Mouse (Mus musculus) left cerebral cortex, postnatal 36 days (tissue): ENCODE results near the gene Cacna1d. TPM values are rescaled to one million over a fixed set of nuclear protein-coding genes. Genes with fewer than 3 reads are reported as not detected.

ENCODE experiments used
- DNase-seq, 2 experiments: peaks; one replicate each; pipeline ENCODE4 v3.0.0; 2021 to 2022; ENCODE audit warnings: low spot score in 2 of 2, mixed read lengths in 1 of 2
- intact Hi-C: fragments of 180-260 bp; cut with DNase I; formaldehyde crosslinking; loops from one replicate; pipeline ENCODE4 v1.15.1; 2025
- total RNA-seq, 2 experiments: library from RNA; stranded (reverse); gene quantifications; 2 replicates each; pipeline ENCODE4 v1.2.3; 2021

Cacna1d gene
- total RNA-seq, 2 experiments from 2014 or later = 42.7 to 62.0 TPM

DNA sequence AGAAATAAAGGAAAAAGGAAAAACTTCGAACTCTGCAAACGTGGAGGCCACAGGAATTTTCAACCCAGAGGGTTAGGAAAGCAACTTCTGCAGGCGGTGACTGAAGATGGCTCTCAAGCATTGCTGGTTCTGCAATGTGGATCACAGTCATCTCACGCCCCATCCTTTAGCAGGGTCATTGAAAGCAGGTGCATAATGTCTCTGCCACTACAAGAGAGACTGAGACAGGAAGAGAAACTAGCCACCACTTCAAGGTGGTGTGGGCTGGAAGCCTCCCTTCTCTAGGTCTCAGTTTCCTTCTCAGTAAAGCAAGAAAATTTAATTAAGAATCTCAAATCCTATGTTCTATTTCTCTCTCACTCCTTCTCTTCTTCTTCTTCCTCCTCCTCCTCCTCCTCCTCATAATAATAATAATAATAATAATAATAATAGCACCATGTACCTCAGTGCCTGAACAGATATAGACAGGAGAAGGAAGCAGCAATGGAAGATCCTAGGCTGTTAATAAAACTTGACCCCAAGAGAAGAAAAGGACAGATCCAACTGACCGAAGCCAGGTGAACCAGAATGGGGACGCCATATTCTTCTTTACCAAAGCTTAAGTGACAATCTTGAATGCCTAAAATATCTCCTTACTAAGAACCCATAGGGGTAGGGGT, 305.5 kb downstream of the Cacna1d start:
- intact Hi-C loops = no loop called here
- no peak for DNase-seq

DNA sequence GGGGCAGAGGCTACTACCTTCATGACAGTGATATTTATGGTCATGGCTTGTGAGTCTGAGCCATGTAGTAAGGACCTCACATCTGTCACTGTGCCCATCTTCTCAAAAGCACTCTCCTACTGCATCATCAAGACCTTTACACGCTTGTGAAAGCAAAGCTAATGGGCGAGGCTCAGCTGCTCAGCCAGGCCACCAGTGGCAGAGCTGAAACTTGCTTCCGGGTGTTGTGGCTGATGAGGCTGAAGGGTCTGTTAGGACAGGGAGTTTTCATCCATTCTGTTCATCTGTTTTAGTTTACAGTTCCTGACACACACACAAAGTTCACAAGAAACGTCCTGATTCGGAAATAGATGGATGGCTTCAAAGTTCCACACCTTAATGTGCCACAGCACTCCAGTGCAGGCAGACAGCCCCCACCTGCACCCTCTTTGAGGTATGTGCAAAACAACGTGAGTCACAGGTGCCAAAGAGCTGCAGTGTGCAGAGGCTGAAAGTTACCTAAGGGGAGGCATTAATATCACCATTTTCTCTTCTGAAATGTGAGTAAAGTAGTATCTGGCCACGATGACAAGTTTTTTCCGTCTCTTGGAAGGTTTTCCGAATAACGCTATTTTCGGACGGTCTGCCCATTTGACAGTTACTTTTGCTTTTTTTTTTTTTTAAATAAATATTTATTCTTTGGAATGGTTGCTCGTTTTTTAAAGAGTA, 306.7 kb downstream of the Cacna1d start:
- no peak for DNase-seq

DNA sequence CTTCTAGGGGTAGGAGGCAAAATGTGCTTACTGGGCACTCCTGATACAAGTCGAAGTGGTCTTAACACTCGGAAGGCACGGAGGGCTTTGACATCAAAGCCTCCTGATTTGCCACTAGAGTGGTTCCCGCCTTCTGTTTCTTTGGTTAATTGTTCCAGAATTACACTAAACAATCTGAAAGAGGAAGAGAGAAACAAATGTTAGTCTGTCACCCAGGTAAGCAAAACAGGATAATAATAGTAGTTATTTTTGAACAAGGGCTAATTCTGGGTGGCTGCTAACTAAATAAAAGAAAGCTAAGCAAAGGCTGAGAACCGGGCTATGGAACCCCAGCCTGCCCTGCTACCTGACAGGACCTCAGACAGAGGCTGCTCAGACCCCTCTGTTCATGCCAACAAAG, 307.2 kb downstream of the Cacna1d start:
- intact Hi-C loops = no loop called here
- no peak for DNase-seq

More for the DNA sequence above, 306.7 kb downstream of the Cacna1d start:
- intact Hi-C loops = no loop called here

DNA sequence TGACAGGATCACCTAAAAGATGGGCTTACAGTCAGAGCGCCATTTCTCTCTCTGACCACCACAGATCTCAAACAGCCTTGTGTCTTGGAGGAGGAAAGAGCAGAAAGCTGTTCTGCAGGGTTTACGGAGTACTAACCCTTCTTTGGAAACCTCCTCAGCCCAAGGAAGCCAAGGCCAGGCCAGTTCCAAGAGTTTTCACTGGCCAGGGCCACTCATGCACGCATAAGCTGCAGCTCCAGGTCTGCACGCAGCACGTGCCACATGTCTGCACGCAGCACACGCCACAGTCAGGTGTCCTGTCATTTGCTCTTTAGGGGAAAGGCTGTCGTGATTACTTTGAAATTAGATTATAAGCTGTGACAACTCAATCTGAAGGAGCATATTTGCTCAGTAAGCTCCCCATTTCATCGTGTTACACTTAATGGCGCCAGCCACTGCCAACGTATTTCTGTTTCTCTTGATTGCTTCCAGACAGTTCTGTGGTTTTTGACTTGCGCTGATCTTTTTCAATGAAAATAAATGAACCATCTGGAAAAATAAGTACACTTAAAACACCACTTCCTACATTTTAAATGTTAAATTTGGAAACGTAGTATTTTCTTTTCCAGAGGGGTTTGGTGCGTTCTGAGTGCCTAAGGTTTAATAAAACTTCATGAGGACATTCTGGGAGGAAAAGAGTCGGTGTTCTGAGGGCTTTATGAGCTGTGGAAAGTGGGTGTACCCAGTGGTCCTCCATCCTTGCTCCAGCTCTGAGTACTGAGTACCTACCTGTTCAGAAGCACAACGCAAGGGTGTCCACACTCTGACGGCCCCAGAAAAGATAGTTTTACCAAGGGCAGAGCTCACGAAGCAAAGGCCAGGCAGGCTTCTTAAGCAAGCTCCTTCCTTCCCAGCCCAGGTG, 308.4 kb downstream of the Cacna1d start:
- intact Hi-C loops = no loop called here
- DNase-seq = no peak

DNA sequence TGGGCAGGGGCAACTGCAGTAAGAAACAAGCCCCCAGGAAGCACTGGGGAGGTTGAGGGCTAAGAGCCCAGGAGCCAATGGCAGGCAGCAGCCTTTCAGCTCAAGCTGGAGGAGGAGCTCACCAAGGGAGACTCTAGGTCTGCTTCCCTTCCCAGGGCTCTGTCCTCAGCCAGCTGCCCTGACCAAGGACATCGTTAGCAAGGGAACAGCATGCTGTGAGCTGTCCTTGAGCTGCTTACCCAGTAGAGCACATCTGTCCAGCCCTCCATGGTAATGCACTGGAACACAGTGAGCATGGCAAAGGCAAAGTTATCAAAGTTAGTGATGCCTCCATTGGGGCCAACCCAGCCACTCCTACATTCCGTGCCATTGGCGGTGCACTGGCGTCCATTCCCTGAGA, 312.9 kb downstream of the Cacna1d start:
- DNase-seq = no peak
- intact Hi-C loops = no loop called here

DNA sequence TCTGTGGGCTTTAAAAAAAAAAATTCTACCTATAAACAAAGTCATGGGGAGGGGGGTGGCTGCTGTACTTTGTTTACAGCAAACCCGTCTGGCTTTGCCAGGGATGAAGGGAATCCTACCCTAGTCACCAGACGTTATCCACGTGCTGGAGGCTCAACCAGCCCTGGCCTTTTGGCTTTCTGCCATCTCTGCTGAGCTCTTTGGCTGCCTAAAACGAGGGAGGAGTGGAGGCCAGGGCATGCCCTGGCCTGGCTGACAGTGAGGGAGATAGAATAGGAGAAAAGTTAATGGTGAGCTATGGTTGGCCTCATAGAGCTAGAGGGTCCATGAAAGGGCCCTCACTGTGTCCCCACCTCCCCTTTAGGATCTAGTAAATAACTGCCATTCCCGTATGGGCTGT, 313.4 kb downstream of the Cacna1d start:
- intact Hi-C loops = no loop called here

DNA sequence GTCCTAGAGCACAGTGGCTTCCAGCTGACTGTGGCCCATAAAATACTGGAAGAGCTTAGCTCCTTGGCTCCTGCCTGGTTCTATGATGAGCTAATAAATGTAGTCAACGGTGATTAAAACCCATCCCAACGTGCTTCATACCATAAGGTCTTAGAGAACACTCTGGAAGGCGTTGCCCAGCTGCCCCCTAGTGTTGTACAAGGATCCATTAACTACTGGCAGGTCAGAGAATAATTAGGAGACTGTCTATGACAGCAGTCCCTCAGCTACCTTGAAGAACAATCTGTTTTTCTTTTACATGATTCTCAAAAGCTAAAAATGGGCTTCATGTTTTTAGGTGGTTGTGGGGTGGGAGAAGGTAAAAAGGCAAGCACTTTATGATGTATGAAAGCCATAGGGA, 315.9 kb downstream of the Cacna1d start:
- no peak for DNase-seq
- intact Hi-C loops = no loop called here

More for the DNA sequence above, 313.4 kb downstream of the Cacna1d start:
- no peak for DNase-seq

DNA sequence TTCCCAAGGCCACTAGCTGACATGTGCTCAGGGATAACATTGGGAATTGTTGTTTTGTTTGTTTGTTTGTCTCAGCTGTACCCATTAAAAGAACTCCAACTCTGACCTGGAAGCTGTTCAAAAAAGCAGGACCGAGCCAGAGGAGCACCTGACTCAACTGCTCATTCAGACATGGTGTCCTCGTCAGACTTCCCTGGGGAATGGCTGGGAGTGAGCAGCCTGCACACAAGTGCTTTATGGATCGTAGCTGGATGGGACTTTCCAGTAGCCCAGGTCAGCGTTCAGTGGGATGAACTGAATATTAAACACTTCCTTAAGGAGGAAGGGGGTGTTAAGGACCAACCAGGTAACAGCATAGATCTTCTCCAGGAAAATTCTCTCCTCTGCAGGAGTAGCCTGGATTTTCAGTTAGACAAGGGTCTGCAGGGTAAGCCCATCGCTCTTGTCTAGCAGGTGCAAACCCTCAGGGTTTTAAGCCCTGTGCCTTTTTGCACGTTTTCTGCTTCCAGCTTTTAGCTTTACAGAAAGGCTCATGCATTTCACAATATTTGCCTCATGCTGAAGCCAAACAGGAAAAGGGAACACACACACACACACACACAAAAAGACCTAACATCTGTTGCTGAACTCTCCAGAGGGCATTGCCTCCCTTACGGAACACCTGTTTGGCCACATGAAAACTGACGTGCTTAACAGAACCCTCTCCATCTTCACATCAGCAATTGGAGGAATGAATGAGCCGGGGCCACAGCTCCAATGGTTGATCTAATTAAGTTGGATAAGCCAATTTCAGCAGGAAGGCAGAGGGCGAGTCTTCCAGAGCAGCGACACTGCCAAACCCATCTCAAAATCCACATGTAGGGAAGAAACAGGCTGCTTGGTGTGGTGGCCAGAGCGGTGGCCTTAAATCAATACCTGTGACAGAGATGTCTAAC, 318.2 kb downstream of the Cacna1d start:
- no peak for DNase-seq
- intact Hi-C loops = no loop called here

DNA sequence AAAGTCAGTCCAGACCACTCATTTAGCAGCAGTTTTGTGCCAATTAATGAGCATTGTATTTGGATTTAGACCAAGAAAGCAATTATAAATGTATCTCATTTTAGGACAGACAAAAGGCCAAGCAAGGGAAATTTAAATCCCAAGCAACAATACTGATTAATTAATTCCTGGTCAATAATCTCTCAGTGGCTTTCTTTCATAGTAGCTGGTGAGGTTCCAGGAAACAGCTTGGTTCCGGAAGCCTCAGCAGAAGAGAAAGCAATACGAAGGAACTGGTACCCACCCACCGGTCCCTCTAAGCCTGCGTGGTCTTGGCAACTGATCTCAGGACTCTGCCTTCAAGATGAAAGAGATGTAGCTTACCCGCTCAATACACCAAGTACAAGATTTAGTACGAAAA, 319.7 kb downstream of the Cacna1d start:
- intact Hi-C loops = no loop called here
- DNase-seq = no peak

DNA sequence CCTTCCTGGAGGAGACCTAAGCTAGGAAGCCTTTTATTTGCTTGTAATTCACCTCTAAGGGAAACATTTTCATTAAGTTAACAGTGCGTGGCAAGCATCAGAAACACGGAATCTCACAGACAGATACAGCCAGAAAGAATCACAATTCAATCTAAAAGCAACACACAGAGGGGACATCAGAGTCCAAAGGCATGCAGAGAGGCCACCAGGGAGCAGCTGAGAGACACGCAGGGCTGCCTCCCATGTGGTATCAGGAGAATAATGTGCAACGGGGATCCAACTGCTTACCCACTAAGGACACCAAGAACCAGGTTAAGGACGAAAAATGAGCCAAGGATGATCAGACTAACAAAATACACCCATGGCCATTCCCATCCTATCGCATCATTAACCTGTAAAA, 320.2 kb downstream of the Cacna1d start:
- DNase-seq = no peak
- intact Hi-C loops = no loop called here

DNA sequence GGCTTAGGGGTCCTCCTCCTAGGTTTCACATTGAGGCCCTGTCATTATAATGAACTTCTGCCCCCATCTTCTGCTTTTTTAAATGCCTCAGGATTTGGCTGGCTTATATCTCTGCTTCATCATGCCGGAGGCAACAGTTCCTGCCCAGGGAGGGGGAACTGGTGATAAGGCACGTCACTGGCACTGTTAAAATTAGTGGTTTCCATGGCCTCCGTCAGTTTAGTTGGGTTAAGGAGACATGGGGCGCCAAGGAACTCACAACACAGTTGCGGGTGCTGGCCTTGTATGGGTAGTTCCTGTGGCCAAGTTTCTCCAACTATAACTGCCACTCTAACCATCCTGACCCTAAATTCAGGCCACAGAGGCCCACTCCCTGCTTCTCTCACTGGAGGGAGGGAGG, 321.8 kb downstream of the Cacna1d start:
- no peak for DNase-seq
- intact Hi-C loops = no loop called here

DNA sequence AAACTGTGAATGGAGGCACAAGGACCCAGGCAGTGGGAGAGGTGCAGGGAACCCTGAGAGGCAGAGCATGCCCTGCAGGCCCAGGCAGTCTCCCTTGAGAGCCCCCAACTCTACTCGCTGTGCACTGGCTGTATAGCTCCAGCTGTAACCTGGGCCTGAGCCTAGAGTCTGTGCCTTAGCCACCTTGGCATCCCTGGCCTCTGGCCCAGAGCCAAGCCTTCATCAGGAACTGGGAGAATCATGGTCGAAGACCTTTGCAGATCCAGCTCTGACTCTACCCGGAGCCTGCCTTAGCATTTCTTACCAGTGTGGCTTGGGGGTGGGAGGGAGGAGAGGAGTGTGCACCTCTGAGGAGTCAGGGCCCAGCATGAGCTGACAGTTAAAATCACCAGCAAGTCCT, 322.4 kb downstream of the Cacna1d start:
- intact Hi-C loops = no loop called here
- DNase-seq = no peak

DNA sequence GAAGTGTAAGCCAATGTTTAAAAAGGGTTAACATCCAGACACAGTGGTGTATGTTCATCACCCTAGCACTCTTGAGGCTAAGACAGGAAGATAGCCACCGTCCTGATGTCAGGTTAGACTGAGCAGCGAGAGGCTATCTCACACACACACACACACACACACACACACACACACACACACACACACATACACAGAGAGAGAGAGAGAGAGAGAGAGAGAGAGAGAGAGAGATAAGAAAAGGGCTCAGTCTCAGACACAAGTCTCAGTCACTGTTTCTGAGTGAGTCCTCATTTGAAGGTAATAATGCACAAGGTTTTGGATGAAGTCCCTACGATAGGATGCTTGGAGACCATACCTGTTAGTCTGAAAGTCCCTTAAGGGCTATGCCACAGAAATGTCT, 322.9 kb downstream of the Cacna1d start:
- no peak for DNase-seq

DNA sequence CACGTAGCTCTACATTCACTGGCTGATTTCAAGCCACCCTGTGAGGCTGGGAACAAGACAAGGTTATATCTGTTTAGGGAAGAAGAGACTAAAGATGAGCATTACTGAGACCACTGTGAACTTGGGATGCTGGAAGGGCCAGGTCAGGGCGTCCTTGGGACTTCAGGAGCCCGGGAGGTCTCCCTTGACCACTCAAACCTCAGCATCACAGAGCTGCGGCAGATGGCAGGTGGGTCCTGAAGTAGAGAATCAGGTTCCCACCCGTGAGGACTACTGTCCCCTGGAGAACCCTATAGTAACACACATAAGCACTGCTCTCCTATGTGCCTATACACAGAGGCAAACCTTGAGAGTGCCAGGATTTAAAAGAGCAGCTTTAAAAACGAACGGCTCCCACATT, 323.6 kb downstream of the Cacna1d start:
- intact Hi-C loops = no loop called here
- no peak for DNase-seq

More for the DNA sequence above, 322.9 kb downstream of the Cacna1d start:
- intact Hi-C loops = no loop called here

DNA sequence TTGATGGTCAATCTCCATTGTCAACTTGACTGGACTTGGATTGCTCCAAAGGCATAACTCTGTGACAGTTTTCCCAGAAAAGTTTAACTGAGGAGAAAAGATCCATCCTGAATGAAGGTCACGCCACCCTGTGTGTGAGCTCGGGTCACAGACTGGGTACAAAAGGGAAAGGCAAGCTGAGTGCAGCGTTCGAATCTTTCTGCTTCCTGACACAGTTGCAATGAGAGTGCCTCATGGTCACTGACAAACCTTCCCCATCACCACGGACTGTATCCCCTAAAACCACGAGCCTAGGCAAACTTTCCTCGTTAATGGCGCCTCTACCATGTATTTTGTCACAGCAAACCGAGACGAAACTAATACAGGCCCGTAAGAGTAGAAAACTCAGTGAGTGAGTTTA, 325.2 kb downstream of the Cacna1d start:
- peak in 1 of 2 experiments; percentile 1 for DNase-seq
- intact Hi-C loops = no loop called here

DNA sequence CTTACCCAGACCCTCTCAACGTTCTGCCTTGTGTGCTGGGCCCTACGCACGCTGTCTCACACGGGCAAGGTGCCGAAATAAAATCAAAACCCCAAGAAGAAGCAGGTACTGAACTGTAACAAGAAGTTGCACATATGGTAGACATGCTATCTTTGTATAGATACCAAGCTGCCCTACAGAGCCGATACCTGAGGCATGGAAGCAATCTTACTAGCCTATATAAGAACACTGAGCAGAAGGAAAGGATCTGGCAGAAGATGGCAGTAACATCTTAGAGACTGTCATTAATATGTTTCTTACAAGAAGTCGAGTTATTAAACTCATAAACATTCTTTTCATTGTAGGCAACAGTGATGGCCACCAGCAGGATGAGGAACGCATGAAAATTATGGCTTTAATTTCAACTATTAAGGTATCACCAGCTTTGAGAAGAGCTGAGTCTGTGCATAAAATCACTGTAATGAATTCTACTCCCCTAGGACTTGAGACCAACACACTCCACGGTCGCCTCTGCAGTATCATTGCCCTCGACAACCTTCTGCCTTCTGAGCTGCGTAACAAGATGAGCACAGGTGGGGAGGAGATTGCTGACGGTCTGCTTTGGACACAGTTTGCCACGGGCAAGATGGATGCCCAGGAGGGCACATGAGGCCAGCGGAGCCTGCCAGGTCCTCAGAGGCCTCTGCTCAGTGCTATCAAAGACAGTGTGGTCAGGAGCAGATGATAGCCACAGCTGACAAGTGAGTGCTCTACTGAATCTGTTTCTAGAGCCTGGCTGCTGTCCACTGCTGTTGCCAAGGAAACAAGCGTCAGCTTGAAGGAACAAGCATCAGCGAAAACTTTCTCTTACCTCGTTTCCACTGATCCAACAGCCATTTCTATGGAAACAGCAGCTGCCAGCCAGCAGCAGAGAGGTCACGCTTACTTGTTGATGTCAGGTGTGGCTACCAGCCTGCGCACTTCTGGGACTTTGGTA, 327.2 kb downstream of the Cacna1d start:
- peak; percentile 64 to 66 for DNase-seq
- intact Hi-C loops = no loop called here

DNA sequence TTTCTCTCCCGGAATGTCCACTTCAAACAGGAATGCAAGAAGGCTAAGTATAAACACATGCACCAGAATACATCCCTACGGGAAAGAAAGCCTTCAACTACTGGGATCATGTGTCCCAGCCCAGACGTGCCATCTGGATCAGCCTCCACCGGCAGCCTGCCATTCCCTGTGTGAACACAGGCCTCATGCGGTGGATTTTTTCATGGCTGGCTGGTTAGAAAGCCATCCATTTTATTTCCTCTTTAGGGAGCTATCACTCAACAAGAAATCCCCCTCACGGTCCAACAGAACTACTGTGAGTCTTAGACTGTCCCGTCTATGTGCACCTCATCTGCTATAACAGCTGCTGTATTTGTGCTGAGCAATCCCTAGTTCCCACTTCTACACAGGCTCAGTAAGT, 343.5 kb downstream of the Cacna1d start:
- intact Hi-C loops = no loop called here
- DNase-seq = peak in 1 of 2 experiments; percentile 22

DNA sequence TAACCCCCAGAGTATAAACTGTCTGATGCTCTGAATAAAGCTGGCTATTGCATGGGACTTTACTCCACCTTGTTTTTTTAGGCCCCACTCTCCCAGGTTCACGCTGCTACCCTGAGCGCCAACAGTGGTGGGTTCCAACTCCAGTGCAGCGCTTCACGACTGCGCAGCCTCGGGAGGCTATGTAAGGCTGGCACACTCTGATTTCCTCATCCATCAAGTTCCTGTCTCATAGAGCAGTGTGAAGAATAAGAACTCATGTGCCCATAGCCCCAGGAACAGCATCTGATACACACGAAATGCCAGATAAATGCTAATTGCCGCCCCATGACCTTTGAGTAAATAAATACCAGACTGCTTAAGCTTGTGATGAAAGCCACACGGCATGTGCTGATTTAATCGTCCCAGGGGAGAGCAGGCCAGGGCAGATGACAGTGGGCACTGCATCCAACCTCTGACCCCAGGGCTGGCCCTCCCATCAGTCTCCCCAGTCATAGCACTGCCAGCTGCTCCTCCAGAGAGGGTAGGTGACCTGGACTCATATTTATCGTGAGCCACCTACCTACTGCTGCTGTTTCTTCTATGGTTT, 352.8 kb downstream of the Cacna1d start:
- no peak for DNase-seq
- intact Hi-C loops = loop anchor here (5.0 kb wide), 2 partner anchors 214 to 379 kb away; no protein-coding TSS in a partner anchor
